Mouse (Mus musculus) embryo, embryonic 9.5 days (tissue): ENCODE data around the gene Dcdc2b.

Experiments used
- DNase-seq: peaks from one replicate; pipeline ENCODE4 v3.0.0-alpha.2; 2017; ENCODE audit errors: extremely low spot score

The Dcdc2b gene

GRCm38 (mm10) chr4:129578466-129578865, 35.6 kb downstream of the Dcdc2b start, which contains the start of gene Fam167b:
Fam167b (minus strand) TSS chr4:129578549.
- DNase-seq = no peak

DNA sequence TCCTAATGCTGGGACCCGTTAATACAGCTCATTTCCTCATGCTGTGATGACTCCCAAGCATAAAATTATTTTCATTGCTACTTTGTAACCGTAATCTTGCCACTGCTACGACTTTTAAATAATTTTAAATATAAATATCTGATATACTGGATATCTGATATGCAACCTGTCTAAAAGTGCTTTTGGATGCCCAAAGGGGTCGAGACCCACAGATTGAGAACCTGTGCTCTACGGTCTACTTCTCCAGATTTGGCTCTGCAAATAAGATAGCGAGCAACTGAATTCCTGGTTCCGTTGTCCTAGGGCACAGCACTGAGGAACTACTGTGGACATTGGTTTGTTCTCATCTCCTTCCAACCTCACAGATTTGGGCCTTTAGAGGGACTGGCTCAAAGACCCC, 36.4 kb downstream of the Dcdc2b start:
- no peak for DNase-seq

- peak; percentile 54 for DNase-seq
Observed at GRCm38 (mm10) chr4:129576863-129577491, 37.1 kb downstream of the Dcdc2b start.

- DNase-seq = no peak
Observed at GRCm38 (mm10) chr4:129575171-129575844, 38.7 kb downstream of the Dcdc2b start.

GRCm38 (mm10) chr4:129573430-129573829, 40.6 kb downstream of the Dcdc2b start, which contains the start of gene Lck:
Lck (minus strand) TSS chr4:129573641.
- no peak for DNase-seq

DNA sequence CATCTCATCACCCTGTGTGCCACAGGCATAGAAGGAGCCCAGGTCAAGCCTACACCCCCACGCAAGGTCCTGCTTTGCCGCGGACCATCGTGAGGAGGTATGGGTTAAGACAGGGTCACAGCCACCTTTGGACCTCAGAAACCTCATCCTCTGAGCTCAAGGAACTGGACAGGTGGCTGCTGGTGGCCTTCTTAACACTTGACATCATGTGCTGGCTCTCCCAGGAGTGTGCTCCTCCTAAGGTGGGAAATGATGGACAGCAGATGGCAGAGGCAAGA, 41.0 kb downstream of the Dcdc2b start:
- no peak for DNase-seq

- DNase-seq = no peak
Observed at GRCm38 (mm10) chr4:129572236-129573092, 41.6 kb downstream of the Dcdc2b start.

GRCm38 (mm10) chr4:129571551-129572084, 42.4 kb downstream of the Dcdc2b start:
- no peak for DNase-seq

DNA sequence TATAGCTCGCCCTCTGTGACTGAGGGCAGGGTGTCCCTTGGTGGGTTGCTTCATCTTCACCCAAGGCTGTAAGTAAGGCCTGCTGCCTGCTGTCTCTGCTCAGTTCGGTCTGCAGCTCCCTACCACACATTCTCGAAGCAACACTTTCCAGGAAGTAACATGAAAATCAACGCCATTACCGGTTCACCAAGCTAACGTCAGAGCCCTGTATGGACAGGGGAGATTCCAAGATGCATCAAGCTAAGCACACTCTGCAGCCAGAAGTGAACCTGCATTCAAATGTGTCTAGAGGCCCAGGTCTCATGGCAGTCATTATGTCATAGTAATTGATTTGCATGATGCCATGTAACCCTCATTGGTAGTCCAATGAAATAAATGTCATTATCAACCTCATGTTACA, 44.0 kb downstream of the Dcdc2b start:
- no peak for DNase-seq

GRCm38 (mm10) chr4:129568366-129568765, 45.7 kb downstream of the Dcdc2b start:
- DNase-seq = no peak

DNA sequence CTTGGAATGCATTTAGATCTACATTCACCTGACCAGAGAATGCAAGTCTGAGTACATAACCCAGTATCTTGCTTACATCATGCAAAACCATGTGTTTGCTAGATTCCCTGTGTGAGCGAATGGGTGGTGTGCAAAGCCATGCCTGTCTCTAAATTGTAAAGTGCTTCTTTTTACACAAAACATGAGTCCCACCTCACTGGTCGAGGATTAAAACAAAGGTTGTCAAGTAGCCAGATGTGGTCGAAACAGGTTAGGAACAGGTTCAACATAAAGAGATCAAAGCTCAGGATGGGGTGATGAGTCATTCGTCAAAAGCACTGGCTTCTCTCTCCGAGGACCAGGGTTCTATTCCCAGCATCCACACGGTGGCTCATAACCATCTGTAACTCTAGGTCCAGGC, 48.9 kb downstream of the Dcdc2b start:
- no peak for DNase-seq

GRCm38 (mm10) chr4:129563718-129564117, 50.3 kb downstream of the Dcdc2b start:
- DNase-seq = peak; percentile 68

DNA sequence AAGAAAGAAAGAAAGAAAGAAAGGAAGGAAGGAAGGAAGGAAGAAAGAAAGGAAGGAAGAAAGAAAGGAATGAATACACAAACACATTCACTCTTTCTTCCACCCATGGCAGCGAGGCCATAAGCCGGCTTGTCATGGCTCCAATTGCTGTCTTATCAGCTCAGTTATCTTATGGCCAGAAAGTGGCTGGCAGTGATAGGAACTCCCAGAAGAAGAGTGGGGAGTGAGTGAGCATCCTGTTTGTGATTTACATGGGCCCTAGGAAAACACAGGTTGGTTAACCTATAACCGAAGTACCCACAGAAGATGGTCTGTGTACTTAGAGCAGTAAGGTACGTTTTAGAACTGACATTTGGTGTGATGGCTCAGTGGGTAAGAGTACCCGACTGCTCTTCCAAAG, 52.9 kb downstream of the Dcdc2b start:
- no peak for DNase-seq
